Mouse (Mus musculus) frontal cortex, adult 2 months (tissue): ENCODE data around the gene Olfr1335. TPM values are rescaled to one million over a fixed set of nuclear protein-coding genes. Genes with fewer than 3 reads are reported as not detected.
"Not testable (repeated sequence)": the region's sequence is repeated elsewhere in the genome, so short reads cannot be mapped to it uniquely, and the experiment has no call there.

Source experiments
- DNase-seq, 2 experiments: peaks; one replicate each; pipeline ENCODE4 v3.0.0; 2022; ENCODE audit warnings: low spot score in 1 of 2; ENCODE audit errors: extremely low spot score in 1 of 2
- polyA plus RNA-seq: library from polyadenylated mRNA; depleted of rRNA; stranded (reverse); fragments of >200 nt; gene quantifications from 2 replicates; pipeline ENCODE4 v1.2.3, GENCODE M21; 2012; rRNA removed

The Olfr1335 gene
- not detected in 2 replicates for polyA plus RNA-seq

DNA sequence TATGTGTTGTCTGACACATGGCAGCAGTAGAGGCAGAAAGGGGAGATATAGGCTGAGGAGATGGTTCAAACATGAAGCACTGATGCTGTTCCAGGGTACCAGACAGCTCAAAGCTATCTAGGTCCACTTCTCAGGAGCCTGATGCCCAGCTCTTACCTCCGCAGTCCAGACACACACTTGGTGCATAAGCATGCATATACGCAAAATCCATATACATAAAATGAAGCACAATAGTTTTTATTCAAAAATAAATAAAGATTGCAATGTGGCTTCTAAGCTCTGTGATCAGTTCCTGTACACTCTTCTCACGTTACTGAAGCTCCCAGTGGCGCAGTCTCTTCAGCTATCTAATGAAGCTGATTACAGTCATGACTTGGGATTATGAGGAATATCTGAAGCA is at the start of gene Olfr1335:
Olfr1335 (minus strand) TSS at position 101 of the 400 bp plus-strand sequence.
- DNase-seq: no peak

- no peak for DNase-seq
Observed at GRCm38 (mm10) chr4:118836179-118836578, 26.4 kb upstream of the Olfr1335 start, which contains the start of gene Olfr1333. Gene Olfr1333, minus strand, starts transcription at chr4:118836279.

- DNase-seq: no peak
Observed at GRCm38 (mm10) chr4:118818921-118819320, 9.2 kb upstream of the Olfr1335 start.

GRCm38 (mm10) chr4:118792796-118793195 is 16.9 kb downstream of the Olfr1335 start:
- not testable (repeated sequence) for DNase-seq

DNA sequence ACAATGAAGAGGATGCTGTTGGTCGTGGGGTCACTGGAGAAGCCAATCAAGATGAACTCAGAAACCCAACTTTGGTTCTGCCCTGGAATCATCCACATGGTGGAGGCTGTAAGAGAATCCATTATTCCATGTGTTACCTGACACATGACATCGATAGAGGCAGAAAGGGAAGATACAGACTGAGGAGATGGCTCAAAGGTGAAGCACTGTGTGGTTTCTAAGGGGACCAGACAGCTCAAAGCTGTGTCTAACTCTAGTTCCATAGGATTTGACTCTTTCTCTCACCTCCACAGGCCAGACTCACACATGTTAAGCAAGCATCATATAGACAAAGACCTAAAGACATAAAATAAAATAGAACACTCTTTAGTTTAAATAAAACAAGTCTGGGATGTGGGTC is 27.3 kb downstream of the Olfr1335 start, which contains the start of gene Olfr1337:
Olfr1337 (minus strand) TSS at position 101 of the 400 bp plus-strand sequence.
- no peak for DNase-seq

Other genes starting within 250 kb of the Olfr1335 start
- gene Cfap57, start 189.2 kb downstream of the Olfr1335 start, polyA plus RNA-seq: 0.36 and 0.50 TPM in 2 replicates
- 49.0 and 54.8 TPM in 2 replicates for gene Ebna1bp2, start 189.1 kb downstream of the Olfr1335 start, polyA plus RNA-seq
- gene Olfr62, start 151.0 kb downstream of the Olfr1335 start, polyA plus RNA-seq: not detected in 2 replicates
- not detected in 2 replicates for gene Olfr1342, start 117.2 kb downstream of the Olfr1335 start, polyA plus RNA-seq
- gene Olfr1341, start 106.4 kb downstream of the Olfr1335 start, polyA plus RNA-seq: 0.02 TPM in 1 of 2 replicates, not detected in the other
- 0.06 TPM in 1 of 2 replicates, not detected in the other for gene Olfr1340, start 89.8 kb downstream of the Olfr1335 start, polyA plus RNA-seq
- gene Olfr1339, start 77.8 kb downstream of the Olfr1335 start, polyA plus RNA-seq: 0.10 TPM in 1 of 2 replicates, not detected in the other
- gene Olfr1338, start 51.2 kb downstream of the Olfr1335 start, polyA plus RNA-seq: not detected in 2 replicates
- gene Olfr1337, start 27.4 kb downstream of the Olfr1335 start, polyA plus RNA-seq: not detected in 2 replicates
- not detected in 2 replicates for gene Olfr1333, start 26.3 kb upstream of the Olfr1335 start, polyA plus RNA-seq
- gene Olfr1331, start 54.7 kb upstream of the Olfr1335 start, polyA plus RNA-seq: not detected in 2 replicates
- gene Olfr1330, start 78.7 kb upstream of the Olfr1335 start, polyA plus RNA-seq: not detected in 2 replicates
- not detected in 2 replicates for gene Olfr1329, start 107.5 kb upstream of the Olfr1335 start, polyA plus RNA-seq
- gene Olfr1328, start 128.7 kb upstream of the Olfr1335 start, polyA plus RNA-seq: 0.02 and 0.10 TPM in 2 replicates
- 0.04 TPM in 2 replicates for gene Lao1, start 151.6 kb upstream of the Olfr1335 start, polyA plus RNA-seq